Comparison of ENCODE assay signal across 8 mouse cellular contexts in the genomic region with DNA sequence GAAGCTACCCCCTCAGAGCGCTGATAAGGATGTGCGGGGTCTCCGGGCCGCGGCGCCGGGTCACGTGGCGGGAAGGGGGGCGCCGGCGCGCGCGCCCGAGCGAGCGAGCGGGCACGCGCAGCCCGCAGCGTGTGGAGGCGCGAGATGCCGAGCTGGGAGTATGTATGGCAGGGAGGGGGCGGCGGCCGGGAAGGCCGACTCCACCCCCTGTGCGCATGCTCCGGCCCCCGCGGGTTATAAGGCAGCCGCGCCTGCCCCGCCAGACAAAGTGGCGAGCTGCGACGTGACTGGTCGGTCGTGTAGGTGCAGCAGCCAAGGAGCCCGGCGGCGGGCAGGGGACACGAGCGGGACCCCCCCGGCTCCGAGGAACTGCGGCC. TPM values are rescaled to one million over a fixed set of nuclear protein-coding genes. Genes with fewer than 3 reads are reported as not detected.
DNase-seq lines count a peak whose midpoint lies in the region; ATAC-seq and TF ChIP-seq lines count a peak whose summit lies in the region.

A gene (plus strand): TSS at position 266 of the 377 bp plus-strand sequence.

- H3K27ac ChIP-seq in bone marrow, adult 2 months (ENCODE audit: control insufficient read depth, insufficient read depth, low read depth, low read length, poor library complexity), result peak within 1 kb of the TSS; percentile 95
- H3K27ac ChIP-seq in embryonic facial prominence, embryonic 15.5 days (replicated peaks), result peak within 1 kb of the TSS; percentile 58; the same call in 1 of the 2 replicates
- H3K27ac ChIP-seq in kidney, embryonic 15.5 days, result peak within 1 kb of the TSS; percentile 77

- peak within 1 kb of the TSS; percentile 93 for H3K4me2 ChIP-seq in embryonic facial prominence, embryonic 15.5 days (replicated peaks)
- peak within 1 kb of the TSS; percentile 98 for H3K4me2 ChIP-seq in kidney, embryonic 15.5 days

- no peaks in the 10 kb centered on the region; the same call in 1 of the 2 replicates for H3K4me1 ChIP-seq in bone marrow, adult 2 months (ENCODE audit: control insufficient read depth, insufficient read depth, low read length)
- peaks cover 7% of the 10 kb centered on the region; the same call in 1 of the 2 replicates for H3K4me1 ChIP-seq in embryonic facial prominence, embryonic 15.5 days
- peaks cover 18% of the 10 kb centered on the region for H3K4me1 ChIP-seq in kidney, embryonic 15.5 days

- H3K9ac ChIP-seq in embryonic facial prominence, embryonic 15.5 days, result peak within 1 kb of the TSS; percentile 70
- peak within 1 kb of the TSS; percentile 83 for H3K9ac ChIP-seq in kidney, embryonic 15.5 days

- no peak for TF ChIP-seq CTCF in bone marrow, adult 2 months (IDR thresholded peaks at IDR 0.05; ENCODE audit: control insufficient read depth, insufficient read depth, low read length)

- DNase-seq in 416B (ENCODE audit: low read depth) (peak; percentile 93), liver (peak; percentile 97)
- DNase-seq in heart, adult 9 months (ENCODE audit: low spot score in 2 of 2), result peak; percentile 88
- DNase-seq in spleen, postnatal 4 days (ENCODE audit: low spot score in 2 of 2), result peak; percentile 95 to 99

- no peaks in the 10 kb centered on the region for H3K27me3 ChIP-seq in embryonic facial prominence, embryonic 15.5 days
- H3K27me3 ChIP-seq in kidney, embryonic 15.5 days, result no peaks in the 10 kb centered on the region

- H3K9me3 ChIP-seq in embryonic facial prominence, embryonic 15.5 days (replicated peaks), result no peaks in the 10 kb centered on the region
- no peaks in the 10 kb centered on the region for H3K9me3 ChIP-seq in kidney, embryonic 15.5 days (replicated peaks)

- H3K36me3 ChIP-seq in embryonic facial prominence, embryonic 15.5 days, result no peaks in the 10 kb centered on the region
- H3K36me3 ChIP-seq in kidney, embryonic 15.5 days, result no peaks in the 10 kb centered on the region

- H3K4me3 ChIP-seq in bone marrow, adult 2 months (replicated peaks; ENCODE audit: control insufficient read depth, low read depth, low read length), result peak within 1 kb of the TSS; percentile 75
- peak within 1 kb of the TSS; percentile 85 for H3K4me3 ChIP-seq in embryonic facial prominence, embryonic 15.5 days (replicated peaks)
- peak within 1 kb of the TSS; percentile 89 for H3K4me3 ChIP-seq in kidney, embryonic 15.5 days (replicated peaks)

- ATAC-seq in embryonic facial prominence, embryonic 15.5 days (ENCODE audit: insufficient number of reproducible peaks, low FRiP score, low TSS enrichment, low read depth), result peak; percentile 97
- ATAC-seq in kidney, embryonic 15.5 days (replicated peaks; ENCODE audit: low FRiP score), result peak; percentile 97
- peak; percentile 71 for ATAC-seq in monocyte, adult 5-6 weeks (replicated peaks; ENCODE audit: insufficient number of reproducible peaks, low FRiP score, low TSS enrichment, poor library complexity, severe bottlenecking)

- under 1% methylated on average over 50 of the region's 50 CpGs for WGBS in bone marrow, adult 2 months
- WGBS in embryonic facial prominence, embryonic 15.5 days, result under 1% methylated on average over 48 of the region's 50 CpGs
- WGBS in kidney, embryonic 15.5 days, result under 1% methylated on average over 50 of the region's 50 CpGs

- peak; percentile 99 for TF ChIP-seq POLR2A in bone marrow, adult 2 months (IDR thresholded peaks at IDR 0.05; ENCODE audit: borderline replicate concordance, control insufficient read depth, low read depth, low read length)

RNA-seq across cellular contexts. Expression of the gene that starts here (rescaled TPM):
- 41.6 and 73.1 TPM in 2 replicates for polyA plus RNA-seq in bone marrow, adult 2 months (2011; ENCODE audit: insufficient read depth, insufficient read length, low replicate concordance, missing spikeins)
- polyA plus RNA-seq in embryonic facial prominence, embryonic 15.5 days (2015; fragmentation: Nextera tagmentation; extraction: Ambion mirVana), result 29.3 and 31.0 TPM in 2 replicates
- 47.9 and 48.5 TPM in 2 replicates for polyA plus RNA-seq in kidney, embryonic 15.5 days (2015; fragmentation: Nextera tagmentation; extraction: Ambion mirVana)
- total RNA-seq in monocyte, adult 5-6 weeks (2017), result 4.8 to 7.0 TPM (median 6.2 TPM) in 3 replicates

Comparison
In these comparisons a context has a peak if more than half of its experiments do, and no peak if none do; other contexts are left out.
1. Peak in every context shown above with its lines: DNase-seq, ATAC-seq, H3K4me3 ChIP-seq and H3K27ac ChIP-seq.